Comparison of ENCODE assay signal across 15 mouse cellular contexts in genomic region chr1:176247885-176248716, GRCm38 (mm10). TPM values are rescaled to one million over a fixed set of nuclear protein-coding genes. Genes with fewer than 3 reads are reported as not detected.
DNase-seq lines count a peak whose midpoint lies in the region; ATAC-seq and TF ChIP-seq lines count a peak whose summit lies in the region.
"Had no signal": no experiment of that assay in that cellular context is flagged by ENCODE, and none has a peak within 500 bp of the region (broad histone marks: within the 10 kb centered on the region; RNA-seq: fewer than 3 reads in every experiment).

No protein-coding gene starts in this region.

- ATAC-seq in forebrain, postnatal 0 days = peak; percentile 71
- no peak for ATAC-seq in forebrain, embryonic 14.5 days
- no peak; the same call in 1 of the 2 replicates for ATAC-seq in midbrain, embryonic 14.5 days (ENCODE audit: low FRiP score, low TSS enrichment)
- no peak for ATAC-seq in hindbrain, embryonic 15.5 days (ENCODE audit: low FRiP score, low read depth)

- intact Hi-C loops in left cerebral cortex, adult 2 months (cut with DNase I) = no loop called here

- H3K27me3 ChIP-seq in forebrain, postnatal 0 days (ENCODE audit: insufficient read depth, low read length) = no peaks in the 10 kb centered on the region
- H3K27me3 ChIP-seq in forebrain, embryonic 14.5 days (replicated peaks; ENCODE audit: control insufficient read depth, insufficient read depth, low read length) = no peaks in the 10 kb centered on the region
- no peaks in the 10 kb centered on the region for H3K27me3 ChIP-seq in midbrain, embryonic 14.5 days (ENCODE audit: control insufficient read depth, insufficient read depth, low read length)
- H3K27me3 ChIP-seq in midbrain, embryonic 10.5 days (ENCODE audit: low read depth, poor library complexity, severe bottlenecking) = no peaks in the 10 kb centered on the region
- H3K27me3 ChIP-seq in hindbrain, embryonic 15.5 days = no peaks in the 10 kb centered on the region

- DNase-seq in forebrain, postnatal 0 days = no peak
- no peak for DNase-seq in forebrain, embryonic 14.5 days (ENCODE audit: low spot score)
- DNase-seq in midbrain, embryonic 14.5 days = peak; percentile 35
- no peak for DNase-seq in midbrain, embryonic 10.5 days (ENCODE audit: low spot score)
- DNase-seq in layer of hippocampus, postnatal 25 days (ENCODE audit: extremely low spot score in 1 of 2, low spot score in 1 of 2) = no peak
- no peak for DNase-seq in spleen, adult 18-20 months
- no peak for DNase-seq in left cerebral cortex, adult 2 months (ENCODE audit: extremely low spot score in 1 of 2, low spot score in 2 of 2)
- DNase-seq: cerebellum, adult 9-11 months; kidney, adult 9 months; thymus, postnatal 36 days had no signal

- H3K27ac ChIP-seq in forebrain, postnatal 0 days (ENCODE audit: low read depth, low read length) = 0 out of 2 replicates have a peak overlapping the region, but pooled peaks have one; percentile 29
- no peak overlapping the region for H3K27ac ChIP-seq in forebrain, embryonic 14.5 days (ENCODE audit: low read depth, low read length)
- no peak overlapping the region; the same call in 1 of the 2 replicates for H3K27ac ChIP-seq in midbrain, embryonic 14.5 days (replicated peaks; ENCODE audit: low read depth, low read length)
- no peak overlapping the region for H3K27ac ChIP-seq in midbrain, embryonic 10.5 days (replicated peaks)
- H3K27ac ChIP-seq in hindbrain, embryonic 15.5 days (replicated peaks) = no peak overlapping the region
- no peak overlapping the region for H3K27ac ChIP-seq in left cerebral cortex, adult 2 months
- H3K27ac ChIP-seq: layer of hippocampus, adult 2 months had no signal

- WGBS in forebrain, postnatal 0 days = 48% methylated on average over 9 of the region's 9 CpGs
- 68% methylated on average over 9 of the region's 9 CpGs for WGBS in forebrain, embryonic 14.5 days
- 50% methylated on average over 9 of the region's 9 CpGs for WGBS in midbrain, embryonic 14.5 days
- 93% methylated on average over 9 of the region's 9 CpGs for WGBS in midbrain, embryonic 10.5 days
- 49% methylated on average over 9 of the region's 9 CpGs for WGBS in hindbrain, embryonic 15.5 days

- H3K9me3 ChIP-seq in forebrain, postnatal 0 days (ENCODE audit: low read length) = no peaks in the 10 kb centered on the region
- H3K9me3 ChIP-seq in forebrain, embryonic 14.5 days (replicated peaks; ENCODE audit: control insufficient read depth, low read length) = no peaks in the 10 kb centered on the region
- H3K9me3 ChIP-seq in midbrain, embryonic 14.5 days (ENCODE audit: control insufficient read depth, low read length) = no peaks in the 10 kb centered on the region
- no peaks in the 10 kb centered on the region for H3K9me3 ChIP-seq in midbrain, embryonic 10.5 days (replicated peaks)
- H3K9me3 ChIP-seq in hindbrain, embryonic 15.5 days = no peaks in the 10 kb centered on the region

- H3K4me2 ChIP-seq in forebrain, postnatal 0 days (ENCODE audit: low read depth) = peak overlapping the region; percentile 29
- H3K4me2 ChIP-seq in forebrain, embryonic 14.5 days (ENCODE audit: low read length) = no peak overlapping the region
- H3K4me2 ChIP-seq in midbrain, embryonic 14.5 days (ENCODE audit: low read length) = 0 out of 2 replicates have a peak overlapping the region, but pooled peaks have one; percentile 7
- peak overlapping the region; percentile 13 for H3K4me2 ChIP-seq in hindbrain, embryonic 15.5 days
- H3K4me2 ChIP-seq: liver, embryonic 11.5 days had no signal

- TF ChIP-seq CTCF in forebrain, postnatal 0 days (IDR thresholded peaks at IDR 0.05; ENCODE audit: low read depth) = no peak
- no peak for TF ChIP-seq CTCF in left cerebral cortex, adult 2 months (IDR thresholded peaks at IDR 0.05)

- H3K4me3 ChIP-seq in forebrain, postnatal 0 days (ENCODE audit: low read depth, low read length) = no peak overlapping the region
- H3K4me3 ChIP-seq in forebrain, embryonic 14.5 days (ENCODE audit: low read depth, low read length) = no peak overlapping the region
- H3K4me3 ChIP-seq in midbrain, embryonic 14.5 days (replicated peaks; ENCODE audit: low read depth, low read length) = no peak overlapping the region
- no peak overlapping the region for H3K4me3 ChIP-seq in midbrain, embryonic 10.5 days
- H3K4me3 ChIP-seq in hindbrain, embryonic 15.5 days = no peak overlapping the region
- H3K4me3 ChIP-seq in left cerebral cortex, adult 2 months = no peak overlapping the region
- H3K4me3 ChIP-seq: layer of hippocampus, adult 2 months had no signal

- no peaks in the 10 kb centered on the region for H3K36me3 ChIP-seq in forebrain, postnatal 0 days (ENCODE audit: insufficient read depth)
- no peaks in the 10 kb centered on the region for H3K36me3 ChIP-seq in forebrain, embryonic 14.5 days (ENCODE audit: control insufficient read depth, insufficient read depth, low read length)
- no peaks in the 10 kb centered on the region for H3K36me3 ChIP-seq in midbrain, embryonic 14.5 days (ENCODE audit: control insufficient read depth, insufficient read depth, low read length)
- H3K36me3 ChIP-seq in midbrain, embryonic 10.5 days = no peaks in the 10 kb centered on the region
- no peaks in the 10 kb centered on the region for H3K36me3 ChIP-seq in hindbrain, embryonic 15.5 days

- no peaks in the 10 kb centered on the region for H3K4me1 ChIP-seq in forebrain, postnatal 0 days (ENCODE audit: insufficient read depth)
- H3K4me1 ChIP-seq in forebrain, embryonic 14.5 days (ENCODE audit: control insufficient read depth, insufficient read depth, low read length) = no peaks in the 10 kb centered on the region
- peaks cover 6% of the 10 kb centered on the region; the same call in 1 of the 2 replicates for H3K4me1 ChIP-seq in midbrain, embryonic 14.5 days (ENCODE audit: control insufficient read depth, insufficient read depth, low read length)
- H3K4me1 ChIP-seq in midbrain, embryonic 10.5 days = no peaks in the 10 kb centered on the region
- H3K4me1 ChIP-seq in hindbrain, embryonic 15.5 days (replicated peaks) = peaks cover 14% of the 10 kb centered on the region; the same call in 1 of the 2 replicates

- no peak overlapping the region for H3K9ac ChIP-seq in forebrain, postnatal 0 days
- no peak overlapping the region for H3K9ac ChIP-seq in forebrain, embryonic 14.5 days (ENCODE audit: low read length)
- H3K9ac ChIP-seq in midbrain, embryonic 14.5 days (replicated peaks; ENCODE audit: low read length) = no peak overlapping the region
- H3K9ac ChIP-seq in hindbrain, embryonic 15.5 days = 0 out of 2 replicates have a peak overlapping the region, but pooled peaks have one; percentile 7

RNA-seq across cellular contexts. Expression of gene Pld5, which starts 27.0 kb away (rescaled TPM):
- 1.9 and 2.9 TPM in 2 replicates for total RNA-seq in forebrain, postnatal 0 days (2014; rRNA removed)
- 0.89 and 1.7 TPM in 2 replicates for polyA plus RNA-seq in forebrain, postnatal 0 days (2015; fragmentation: Nextera tagmentation; extraction: Ambion mirVana)
- 0.33 and 1.0 TPM in 2 replicates for polyA plus RNA-seq in forebrain, embryonic 14.5 days (2014; fragmentation: Nextera tagmentation; extraction: Ambion mirVana)
- polyA plus RNA-seq in midbrain, embryonic 14.5 days (2014; fragmentation: Nextera tagmentation; extraction: Ambion mirVana) = 4.6 and 5.0 TPM in 2 replicates
- 0.84 and 1.5 TPM in 2 replicates for polyA plus RNA-seq in midbrain, embryonic 10.5 days (2016; fragmentation: Nextera tagmentation; extraction: Ambion mirVana)
- 5.9 and 6.8 TPM in 2 replicates for polyA plus RNA-seq in hindbrain, embryonic 15.5 days (2015; fragmentation: Nextera tagmentation; extraction: Ambion mirVana)
- 1 to 10 TPM; 1.5 to 1.7 TPM for total RNA-seq in layer of hippocampus, postnatal 25 days (2021)
- total RNA-seq in left cerebral cortex, adult 2 months (2021) = 10 to 100 TPM in 1 of 2 experiments, 1 to 10 TPM in 1; 10.0 to 11.2 TPM
- total RNA-seq: hematopoietic stem cell, adult 5-6 weeks; megakaryocyte, adult 5-6 weeks had no signal
